Mouse (Mus musculus) heart, postnatal 0 days (tissue): Measurements from ENCODE around the gene Tmbim4. TPM values are rescaled to one million over a fixed set of nuclear protein-coding genes. Genes with fewer than 3 reads are reported as not detected.

Source experiments
- ATAC-seq: fragments of 200-750 bp; cut with Nextera tagmentation; 2 replicates; pipeline ENCODE4 v1.8.0; 2017; ENCODE audit warnings: low read depth, moderate number of reproducible peaks, moderate library complexity; ENCODE audit not compliant: insufficient read depth
- DNase-seq: peaks from one replicate; pipeline ENCODE4 v3.0.0-alpha.2; 2016; ENCODE audit warnings: low spot score
- H3K27ac ChIP-seq: fragments of 300-500 bp; sonication (generic); 2 replicates; pipeline ENCODE4 v1.5.1; 2014; ENCODE audit warnings: low read depth, mild to moderate bottlenecking
- H3K27me3 ChIP-seq: fragments of 300-500 bp; sonication (generic); 2 replicates; pipeline ENCODE4 v1.6.1; 2014; ENCODE audit warnings: low read length, mixed read lengths; ENCODE audit not compliant: control insufficient read depth, insufficient read depth
- H3K36me3 ChIP-seq: fragments of 300-500 bp; sonication (generic); replicated peaks from 2 replicates; pipeline ENCODE4 v1.6.1; 2014; ENCODE audit warnings: low read length, mixed read lengths; ENCODE audit not compliant: control insufficient read depth, insufficient read depth
- H3K4me1 ChIP-seq: fragments of 300-500 bp; sonication (generic); 2 replicates; pipeline ENCODE4 v1.6.1; 2014; ENCODE audit warnings: antibody characterized with exemption; ENCODE audit not compliant: control insufficient read depth, insufficient read depth
- H3K4me2 ChIP-seq: fragments of 300-500 bp; sonication (generic); 2 replicates; pipeline ENCODE4 v1.6.1; 2014; ENCODE audit warnings: low read depth, mild to moderate bottlenecking, low read length, moderate library complexity
- H3K4me3 ChIP-seq: fragments of 300-500 bp; sonication (generic); 2 replicates; pipeline ENCODE4 v1.5.1; 2014; ENCODE audit warnings: low read depth, low read length
- H3K9ac ChIP-seq: fragments of 300-500 bp; sonication (generic); replicated peaks from 2 replicates; pipeline ENCODE4 v1.6.1; 2014; ENCODE audit warnings: low read depth, low read length, mixed read lengths
- H3K9me3 ChIP-seq: fragments of 300-500 bp; sonication (generic); replicated peaks from 2 replicates; pipeline ENCODE4 v1.6.1; 2016; ENCODE audit warnings: low read length; ENCODE audit not compliant: control insufficient read depth
- CTCF ChIP-seq: IDR thresholded peaks from 2 replicates; pipeline ENCODE4 v1.5.1; 2016; ENCODE audit warnings: antibody characterized with exemption, control low read depth, low read depth
- EP300 ChIP-seq: IDR thresholded peaks from 2 replicates; pipeline ENCODE4 v1.6.1; 2016; ENCODE audit warnings: antibody characterized with exemption, low read depth
- WGBS: fragments of 180-500 bp; shearing (Covaris S2); extraction: QIAGEN DNeasy Blood & Tissue Kit; methylation state at CpG from one replicate; pipeline ENCODE4 v1.1.7; 2014; 5-methylcytosine and 5-hydroxymethylcytosine counted together
- polyA plus RNA-seq: library from polyadenylated mRNA; unstranded; fragments of >200 nt; fragmentation: Nextera tagmentation; extraction: Ambion mirVana; gene quantifications from 2 replicates; pipeline ENCODE4 v1.2.1, GENCODE M21; 2015
- total RNA-seq: library from RNA; depleted of rRNA; stranded (reverse); fragments of >200 nt; gene quantifications from 2 replicates; pipeline ENCODE4 v1.2.3, GENCODE M21; 2014; ENCODE audit warnings: low replicate concordance

Gene Tmbim4
- total and polyA plus RNA-seq, 2 experiments from 2014 or later: 121 to 150 TPM

- H3K4me1 ChIP-seq: no peaks in the 10 kb centered on the region
- H3K4me3 ChIP-seq: no peak overlapping the region
- no peak overlapping the region for H3K27ac ChIP-seq
- no peak overlapping the region for H3K9ac ChIP-seq
- H3K9me3 ChIP-seq: no peaks in the 10 kb centered on the region
- WGBS: 70% methylated on average over 14 of the region's 14 CpGs
- H3K36me3 ChIP-seq: no peaks in the 10 kb centered on the region
- H3K27me3 ChIP-seq: no peaks in the 10 kb centered on the region
- no peak for ATAC-seq
- DNase-seq: no peak
- H3K4me2 ChIP-seq: no peak overlapping the region
- TF ChIP-seq CTCF: no peak
- TF ChIP-seq EP300: no peak
Observed at GRCm38 (mm10) chr10:120197061-120197835, 4.1 kb upstream of the Tmbim4 start.

DNA sequence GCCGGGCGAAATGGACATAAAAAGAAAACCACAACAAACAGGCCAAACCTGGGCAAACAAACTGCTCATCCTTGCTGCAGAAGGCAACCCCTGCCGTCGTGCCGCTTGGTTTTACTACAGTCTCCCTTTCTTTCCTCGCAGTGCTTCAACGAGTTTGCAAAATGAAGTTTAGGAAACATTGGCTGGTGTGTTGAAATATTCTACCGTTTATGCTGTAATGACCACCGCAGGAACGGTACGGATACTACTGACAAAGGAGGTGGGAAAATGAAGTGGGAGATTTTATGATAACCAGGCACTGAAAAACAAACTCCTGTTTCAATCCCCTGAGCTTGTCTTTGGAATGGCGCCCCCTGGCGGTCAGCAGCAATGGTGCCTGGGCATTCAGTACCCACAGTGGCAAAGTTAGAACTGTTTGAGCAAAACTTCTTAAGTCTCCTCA is 592 bp downstream of the Tmbim4 start, which contains the start of gene Irak3:
Gene Irak3 (minus strand): TSS at position 170 of the 442 bp plus-strand sequence.
- peak within 1 kb of the TSS; percentile 61 for H3K27ac ChIP-seq
- WGBS: 2% methylated on average over 13 of the region's 13 CpGs
- H3K9me3 ChIP-seq: no peaks in the 10 kb centered on the region
- no peaks in the 10 kb centered on the region for H3K27me3 ChIP-seq
- DNase-seq: peak; percentile 78
- H3K9ac ChIP-seq: peak within 1 kb of the TSS; percentile 52
- no peaks in the 10 kb centered on the region for H3K4me1 ChIP-seq
- H3K4me3 ChIP-seq: peak within 1 kb of the TSS; percentile 56
- H3K4me2 ChIP-seq: peak within 1 kb of the TSS; percentile 88
- no peaks in the 10 kb centered on the region for H3K36me3 ChIP-seq
- ATAC-seq: peak; percentile 37; the same call in 1 of the 2 replicates
- TF ChIP-seq CTCF (peak; percentile 92), EP300 (no peak)

DNA sequence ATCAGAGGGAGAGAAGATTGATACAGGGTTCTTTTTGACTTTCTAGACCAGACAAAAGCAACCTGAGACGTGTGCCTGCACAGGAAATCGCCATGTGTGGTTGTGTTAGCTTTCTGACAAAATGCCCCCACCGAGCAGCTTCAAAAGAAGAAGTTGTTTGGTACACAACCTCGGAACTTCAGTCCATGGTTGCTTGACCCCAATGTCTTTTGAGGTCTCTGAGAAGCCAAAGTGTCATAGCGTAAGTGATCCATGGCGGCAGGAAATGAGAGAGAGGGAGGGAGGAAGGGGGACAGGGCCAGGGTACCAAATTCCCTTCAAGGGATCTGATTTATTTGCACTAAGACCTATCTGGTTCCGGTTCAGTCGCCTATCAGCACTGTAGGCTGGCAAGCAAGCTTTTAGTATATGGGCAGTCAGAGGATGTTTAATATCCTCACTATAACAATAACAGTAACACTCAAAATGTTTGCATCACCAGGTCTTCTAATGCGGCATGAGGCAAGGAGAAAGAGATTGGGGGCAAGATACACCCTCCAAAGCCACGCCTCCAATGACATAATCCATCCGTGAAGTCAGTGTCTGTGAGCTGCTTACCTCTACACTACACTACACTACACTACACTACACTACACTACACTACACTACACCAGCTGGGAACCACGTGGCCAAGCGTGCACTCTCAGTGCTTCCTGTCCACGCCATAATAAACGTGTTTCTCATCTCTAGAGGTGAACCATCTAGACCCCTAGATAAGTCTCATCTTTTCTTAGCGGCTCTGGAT is 1.3 kb downstream of the Tmbim4 start:
- peak overlapping the region; percentile 88; the same call in 1 of the 2 replicates for H3K4me2 ChIP-seq
- no peak for ATAC-seq
- no peak overlapping the region for H3K27ac ChIP-seq
- DNase-seq: no peak
- WGBS: 70% methylated on average over 16 of the region's 16 CpGs
- TF ChIP-seq EP300: no peak
- TF ChIP-seq CTCF: no peak
- H3K27me3 ChIP-seq: no peaks in the 10 kb centered on the region
- 0 out of 2 replicates have a peak overlapping the region, but pooled peaks have one; percentile 56 for H3K4me3 ChIP-seq
- no peaks in the 10 kb centered on the region for H3K4me1 ChIP-seq
- no peak overlapping the region for H3K9ac ChIP-seq
- no peaks in the 10 kb centered on the region for H3K9me3 ChIP-seq
- H3K36me3 ChIP-seq: no peaks in the 10 kb centered on the region

DNA sequence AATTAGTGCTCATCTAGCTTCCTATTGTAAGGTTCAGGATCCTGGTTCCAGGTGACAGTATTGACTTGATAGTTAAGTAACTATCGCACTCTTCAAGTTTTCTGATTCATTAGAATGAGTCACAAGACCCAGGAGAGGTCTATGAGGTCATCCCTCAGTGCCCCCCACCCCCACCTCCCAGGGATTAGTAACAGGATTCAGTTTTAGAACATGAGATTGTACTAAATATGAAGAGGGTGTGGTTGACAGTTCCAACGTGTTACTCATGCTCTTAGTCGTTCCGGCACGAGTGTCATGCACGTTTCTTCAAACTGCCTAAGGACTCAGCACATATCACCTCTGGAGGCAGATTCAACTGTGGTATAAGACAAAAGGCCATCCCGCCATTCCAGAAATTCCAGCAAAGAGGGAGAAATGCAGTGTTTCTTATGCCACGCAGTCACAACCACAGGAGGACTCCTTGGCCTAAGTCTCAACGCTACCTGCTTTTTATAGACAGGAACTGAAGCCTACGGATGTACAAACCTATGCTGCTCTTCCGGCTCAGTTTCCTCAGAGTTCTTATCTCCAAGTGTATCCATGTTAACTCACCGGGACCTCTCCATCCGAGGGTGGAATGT is 3.3 kb downstream of the Tmbim4 start:
- H3K36me3 ChIP-seq: no peaks in the 10 kb centered on the region
- no peak overlapping the region for H3K4me3 ChIP-seq
- no peak overlapping the region for H3K9ac ChIP-seq
- TF ChIP-seq CTCF: no peak
- TF ChIP-seq EP300: no peak
- no peak overlapping the region for H3K27ac ChIP-seq
- no peak overlapping the region for H3K4me2 ChIP-seq
- ATAC-seq: no peak
- WGBS: 61% methylated on average over 13 of the region's 13 CpGs
- no peaks in the 10 kb centered on the region for H3K9me3 ChIP-seq
- H3K27me3 ChIP-seq: no peaks in the 10 kb centered on the region
- no peak for DNase-seq
- H3K4me1 ChIP-seq: 0 out of 2 replicates have a peak, but pooled peaks cover 4% of the 10 kb centered on the region

GRCm38 (mm10) chr10:120208015-120208414 is 6.6 kb downstream of the Tmbim4 start:
- 78% methylated on average over 8 of the region's 8 CpGs for WGBS
- H3K9me3 ChIP-seq: no peaks in the 10 kb centered on the region
- ATAC-seq: no peak
- H3K27ac ChIP-seq: no peak overlapping the region
- 0 out of 2 replicates have a peak, but pooled peaks cover 3% of the 10 kb centered on the region for H3K36me3 ChIP-seq
- no peak overlapping the region for H3K4me3 ChIP-seq
- no peak overlapping the region for H3K9ac ChIP-seq
- H3K27me3 ChIP-seq: no peaks in the 10 kb centered on the region
- DNase-seq: no peak
- no peak overlapping the region for H3K4me2 ChIP-seq
- H3K4me1 ChIP-seq: 0 out of 2 replicates have a peak, but pooled peaks cover 8% of the 10 kb centered on the region
- TF ChIP-seq CTCF (no peak), EP300 (no peak)
